ENCODE assay signal across 8 mouse cellular contexts in genomic region chr9:72664409-72665351, GRCm38 (mm10). TPM values are rescaled to one million over a fixed set of nuclear protein-coding genes. Genes with fewer than 3 reads are reported as not detected.
DNase-seq lines count a peak whose midpoint lies in the region; ATAC-seq lines count a peak whose summit lies in the region.

No protein-coding gene starts in this region.

- H3K36me3 ChIP-seq in intestine, embryonic 14.5 days (ENCODE audit: control insufficient read depth, insufficient read depth, low read length): peaks cover 51% of the 10 kb centered on the region
- H3K36me3 ChIP-seq in neural tube, embryonic 14.5 days (ENCODE audit: control insufficient read depth, insufficient read depth, low read length): no peaks in the 10 kb centered on the region; the same call in 1 of the 2 replicates

- H3K9ac ChIP-seq in intestine, embryonic 14.5 days (ENCODE audit: low read length): peak overlapping the region; percentile 100
- peak overlapping the region; percentile 8; the same call in 1 of the 2 replicates for H3K9ac ChIP-seq in neural tube, embryonic 14.5 days (replicated peaks; ENCODE audit: low read depth, low read length)

- H3K27ac ChIP-seq in intestine, embryonic 14.5 days (ENCODE audit: low read depth): peak overlapping the region; percentile 100
- H3K27ac ChIP-seq in neural tube, embryonic 14.5 days (ENCODE audit: low read depth, low read length): peak overlapping the region; percentile 99; the same call in 1 of the 2 replicates

- H3K4me1 ChIP-seq in intestine, embryonic 14.5 days (replicated peaks; ENCODE audit: control insufficient read depth, insufficient read depth, low read length): peaks cover 35% of the 10 kb centered on the region
- H3K4me1 ChIP-seq in neural tube, embryonic 14.5 days (ENCODE audit: control insufficient read depth, insufficient read depth, low read length): peaks cover 34% of the 10 kb centered on the region

- peak overlapping the region; percentile 88 for H3K4me2 ChIP-seq in intestine, embryonic 14.5 days (ENCODE audit: low read length)
- peak overlapping the region; percentile 87 for H3K4me2 ChIP-seq in neural tube, embryonic 14.5 days (ENCODE audit: low read depth, low read length)

- H3K9me3 ChIP-seq in intestine, embryonic 14.5 days (ENCODE audit: control insufficient read depth, low read length): no peaks in the 10 kb centered on the region
- H3K9me3 ChIP-seq in neural tube, embryonic 14.5 days (ENCODE audit: control insufficient read depth, low read length): no peaks in the 10 kb centered on the region

- ATAC-seq in intestine, embryonic 14.5 days (replicated peaks; ENCODE audit: low FRiP score, low TSS enrichment, low read depth): no peak
- no peak for ATAC-seq in neural tube, embryonic 14.5 days (ENCODE audit: low read depth)
- ATAC-seq in frontal cortex, adult (ENCODE audit: low TSS enrichment): no peak

- H3K4me3 ChIP-seq in intestine, embryonic 14.5 days (ENCODE audit: low read depth, low read length): peak overlapping the region; percentile 96
- peak overlapping the region; percentile 90 for H3K4me3 ChIP-seq in neural tube, embryonic 14.5 days (ENCODE audit: low read depth, low read length)

- DNase-seq in heart, adult 11 months: peak; percentile 89
- no peak for DNase-seq in heart, adult 8-10 months (ENCODE audit: low spot score)
- peak; percentile 46 for DNase-seq in right cerebral cortex, adult 18-20 months
- no peak for DNase-seq in right cerebral cortex, postnatal 25 days
- DNase-seq in intestine, embryonic 14.5 days (ENCODE audit: low spot score): no peak
- DNase-seq in cerebellum, adult 8-10 months: no peak

- 34% methylated on average over 12 of the region's 12 CpGs for WGBS in intestine, embryonic 14.5 days
- 17% methylated on average over 12 of the region's 12 CpGs for WGBS in neural tube, embryonic 14.5 days

- H3K27me3 ChIP-seq in intestine, embryonic 14.5 days (replicated peaks; ENCODE audit: control insufficient read depth, insufficient read depth, low read length): no peaks in the 10 kb centered on the region
- no peaks in the 10 kb centered on the region for H3K27me3 ChIP-seq in neural tube, embryonic 14.5 days (ENCODE audit: control insufficient read depth, insufficient read depth, low read length)

RNA-seq across cellular contexts. Expression of gene Nedd4, which starts 2.5 kb away (rescaled TPM):
- 100 to 1,000 TPM; 344 to 366 (median 354) TPM for total RNA-seq in heart, adult 8-10 months (2022)
- 671 and 756 TPM in 2 replicates for polyA plus RNA-seq in intestine, embryonic 14.5 days (2014; fragmentation: Nextera tagmentation; extraction: Ambion mirVana)
- 439 and 545 TPM in 2 replicates for polyA plus RNA-seq in neural tube, embryonic 14.5 days (2014; fragmentation: Nextera tagmentation; extraction: Ambion mirVana)

Comparison
In these comparisons a context has a peak if more than half of its experiments do, and no peak if none do; other contexts are left out.
1. DNase-seq: peak in heart, adult 11 months (single experiment) and right cerebral cortex, adult 18-20 months (single experiment); none in heart, adult 8-10 months (single experiment), right cerebral cortex, postnatal 25 days (single experiment), intestine, embryonic 14.5 days (single experiment) and cerebellum, adult 8-10 months (single experiment).